Comparison of ENCODE assay signal across 7 mouse cellular contexts in the genomic region with DNA sequence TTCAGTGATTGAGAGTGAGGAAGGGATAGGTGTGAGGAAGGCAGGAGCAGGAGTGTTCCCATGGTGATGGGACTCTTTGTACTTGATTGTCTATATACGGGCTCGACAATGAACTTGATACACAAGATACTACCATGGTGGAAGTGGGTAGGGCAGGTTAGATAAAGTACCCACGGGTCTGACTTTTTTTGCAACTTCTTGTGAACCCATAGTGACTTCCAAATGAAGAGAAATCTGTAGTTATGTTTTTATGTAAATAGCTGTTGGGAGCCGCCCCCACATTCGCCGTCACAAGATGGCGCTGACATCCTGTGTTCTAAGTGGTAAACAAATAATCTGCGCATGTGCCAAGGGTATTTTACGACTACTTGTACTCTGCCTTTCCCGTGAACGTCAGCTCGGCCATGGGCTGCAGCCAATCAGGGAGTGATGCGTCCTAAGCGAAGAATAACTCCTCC. TPM values are rescaled to one million over a fixed set of nuclear protein-coding genes. Genes with fewer than 3 reads are reported as not detected.
DNase-seq lines count a peak whose midpoint lies in the region; ATAC-seq and TF ChIP-seq lines count a peak whose summit lies in the region.
"Not testable (repeated sequence)": the region's sequence is repeated elsewhere in the genome, so short reads cannot be mapped to it uniquely, and the experiment has no call there.

No protein-coding gene starts in this region.

- TF ChIP-seq CTCF in liver, adult 2 months (IDR thresholded peaks at IDR 0.05; ENCODE audit: low read depth, low read length), result not testable (repeated sequence)

- H3K4me3 ChIP-seq in heart, embryonic 13.5 days, result peak overlapping the region; percentile 58
- peak overlapping the region; percentile 48 for H3K4me3 ChIP-seq in intestine, embryonic 16.5 days (ENCODE audit: low read length)
- H3K4me3 ChIP-seq in liver, adult 2 months (ENCODE audit: insufficient read depth, low read depth, low read length), result peak overlapping the region; percentile 71
- peak overlapping the region; percentile 50 for H3K4me3 ChIP-seq in midbrain, embryonic 10.5 days

- H3K27me3 ChIP-seq in heart, embryonic 13.5 days (replicated peaks), result peaks cover 45% of the 10 kb centered on the region
- H3K27me3 ChIP-seq in intestine, embryonic 16.5 days (replicated peaks; ENCODE audit: control insufficient read depth, insufficient read depth, low read length), result peaks cover 28% of the 10 kb centered on the region
- not testable (repeated sequence) for H3K27me3 ChIP-seq in liver, adult 2 months (ENCODE audit: control insufficient read depth, insufficient read depth, low read length)
- peaks cover 38% of the 10 kb centered on the region for H3K27me3 ChIP-seq in midbrain, embryonic 10.5 days (ENCODE audit: low read depth, poor library complexity, severe bottlenecking)

- peak; percentile 33; the same call in 1 of the 2 replicates for ATAC-seq in heart, embryonic 13.5 days (ENCODE audit: extremely low read depth, insufficient number of reproducible peaks, low FRiP score, low TSS enrichment)
- ATAC-seq in intestine, embryonic 16.5 days, result peak; percentile 73
- ATAC-seq in neutrophil, adult 5-6 weeks (ENCODE audit: extremely low read depth, insufficient number of reproducible peaks, low FRiP score, poor library complexity, severe bottlenecking), result peak; percentile 50

- H3K9me3 ChIP-seq in heart, embryonic 13.5 days; intestine, embryonic 16.5 days (ENCODE audit: control insufficient read depth, low read length); midbrain, embryonic 10.5 days (replicated peaks): not testable (repeated sequence)

- H3K4me1 ChIP-seq in heart, embryonic 13.5 days, result peaks cover 27% of the 10 kb centered on the region
- H3K4me1 ChIP-seq in intestine, embryonic 16.5 days (ENCODE audit: control insufficient read depth, insufficient read depth, low read length), result peaks cover 18% of the 10 kb centered on the region
- not testable (repeated sequence) for H3K4me1 ChIP-seq in liver, adult 2 months (ENCODE audit: control insufficient read depth, insufficient read depth, low read length)
- H3K4me1 ChIP-seq in midbrain, embryonic 10.5 days, result peaks cover 41% of the 10 kb centered on the region

- H3K36me3 ChIP-seq in heart, embryonic 13.5 days; intestine, embryonic 16.5 days (ENCODE audit: control insufficient read depth, insufficient read depth, low read length); liver, adult 2 months (ENCODE audit: control insufficient read depth, insufficient read depth, low read length); midbrain, embryonic 10.5 days: not testable (repeated sequence)

- 32% methylated on average over 11 of the region's 14 CpGs for WGBS in heart, embryonic 13.5 days
- 17% methylated on average over 8 of the region's 14 CpGs for WGBS in intestine, embryonic 16.5 days
- WGBS in liver, adult 2 months, result 27% methylated on average over 11 of the region's 14 CpGs
- 27% methylated on average over 9 of the region's 14 CpGs for WGBS in midbrain, embryonic 10.5 days

- DNase-seq in cerebellum, adult 9-10 months, result peak; percentile 72
- DNase-seq in fibroblast of lung, adult 2 months (ENCODE audit: low read depth), result peak; percentile 53
- peak; percentile 61 for DNase-seq in liver, adult 2 months (ENCODE audit: extremely low read depth, low read depth, low spot score)
- peak; percentile 56 for DNase-seq in midbrain, embryonic 10.5 days (ENCODE audit: low spot score)

- not testable (repeated sequence) for TF ChIP-seq POLR2A in liver, adult 2 months (IDR thresholded peaks at IDR 0.05; ENCODE audit: extremely low read depth, insufficient read depth, low read length)

- H3K79me2 ChIP-seq in liver, adult 2 months (ENCODE audit: control insufficient read depth, insufficient read depth, low read length), result not testable (repeated sequence)

- H3K27ac ChIP-seq in heart, embryonic 13.5 days (replicated peaks); intestine, embryonic 16.5 days (ENCODE audit: low read length); liver, adult 2 months (replicated peaks; ENCODE audit: insufficient read depth, low read depth, low read length): not testable (repeated sequence)
- H3K27ac ChIP-seq in midbrain, embryonic 10.5 days (replicated peaks), result peak overlapping the region; percentile 78

- peak overlapping the region; percentile 70 for H3K9ac ChIP-seq in heart, embryonic 13.5 days
- H3K9ac ChIP-seq in intestine, embryonic 16.5 days (ENCODE audit: low read depth, low read length), result not testable (repeated sequence)
- peak overlapping the region; percentile 45; the same call in 1 of the 2 replicates for H3K9ac ChIP-seq in liver, adult 2 months (ENCODE audit: low read depth, low read length)

- H3K4me2 ChIP-seq in heart, embryonic 13.5 days, result peak overlapping the region; percentile 68
- H3K4me2 ChIP-seq in intestine, embryonic 16.5 days (ENCODE audit: low read depth, low read length), result peak overlapping the region; percentile 47

RNA-seq across cellular contexts. Expression of a gene that starts 3.2 kb away (rescaled TPM):
- polyA plus RNA-seq in heart, embryonic 13.5 days (2015; fragmentation: Nextera tagmentation; extraction: Ambion mirVana), result 1.6 and 2.5 TPM in 2 replicates
- 4.5 TPM in 2 replicates for polyA plus RNA-seq in intestine, embryonic 16.5 days (2015; fragmentation: Nextera tagmentation; extraction: Ambion mirVana)
- 0.37 and 0.74 TPM in 2 replicates for total RNA-seq in liver, adult 2 months (2014; rRNA removed)
- polyA plus RNA-seq in liver, adult 2 months (2012; rRNA removed), result 0.02 and 0.25 TPM in 2 replicates
- polyA plus RNA-seq in midbrain, embryonic 10.5 days (2016; fragmentation: Nextera tagmentation; extraction: Ambion mirVana), result 12.3 and 19.9 TPM in 2 replicates
- total RNA-seq in neutrophil, adult 5-6 weeks (2017), result 2.2 and 2.9 TPM in 2 replicates
